Mouse (Mus musculus): ENCODE measurements around the gene Aph1a.

GRCm38 (mm10) chr3:95901616-95902372 is 8.0 kb downstream of the Aph1a start:
- TF ChIP-seq POLR2A (IDR thresholded peaks at IDR 0.05; ENCODE audit: insufficient read length, low read depth) (no peak), REST (IDR thresholded peaks at IDR 0.05; ENCODE audit: insufficient read depth, insufficient read length) (no peak), USF1 (IDR thresholded peaks at IDR 0.05; ENCODE audit: low read depth) (no peak), SRF (IDR thresholded peaks at IDR 0.05; ENCODE audit: control insufficient read depth, insufficient read length, low read depth) (no peak), MAX (IDR thresholded peaks at IDR 0.05; ENCODE audit: low read depth) (no peak), TCF12 (IDR thresholded peaks at IDR 0.05; ENCODE audit: insufficient read depth, poor library complexity, severe bottlenecking) (no peak), POLR2AphosphoS2 (IDR thresholded peaks at IDR 0.05; ENCODE audit: insufficient read length, low read depth) (no peak), MYOG (IDR thresholded peaks at IDR 0.05; ENCODE audit: control insufficient read depth in 1 of 3, insufficient read depth in 1 of 3, insufficient read length in 2 of 3, low read depth in 2 of 3) (no peak), CEBPB (IDR thresholded peaks at IDR 0.05; ENCODE audit: insufficient read depth, poor library complexity, severe bottlenecking) (no peak), E2F4 (IDR thresholded peaks at IDR 0.05; ENCODE audit: insufficient read depth) (no peak), TCF3 (IDR thresholded peaks at IDR 0.05; ENCODE audit: insufficient read length, low read depth) (no peak), MYOD1 (IDR thresholded peaks at IDR 0.05; ENCODE audit: control insufficient read depth in 1 of 3, insufficient read length in 2 of 3, low read depth in 2 of 3) (no peak)
